Mouse (Mus musculus): Measurements from ENCODE around the gene Klkb1. TPM values are rescaled to one million over a fixed set of nuclear protein-coding genes. Genes with fewer than 3 reads are reported as not detected.

Klkb1 gene
- total and polyA plus RNA-seq, 3 experiments: not detected

- H3K79me2 ChIP-seq (ENCODE audit: control insufficient read depth, insufficient read depth, low read length, poor library complexity): no peaks in the 10 kb centered on the region
- no peak overlapping the region for H3K27ac ChIP-seq (ENCODE audit: control insufficient read depth, low read depth, low read length)
- no peaks in the 10 kb centered on the region for H3K36me3 ChIP-seq (ENCODE audit: control insufficient read depth in 1 of 2, insufficient read depth in 2 of 2, low read length in 2 of 2)
- H3K4me3 ChIP-seq (ENCODE audit: control insufficient read depth in 1 of 2, insufficient read depth in 1 of 2, low read depth in 2 of 2, low read length in 2 of 2): no peak overlapping the region
- TF ChIP-seq TBP (IDR thresholded peaks at IDR 0.05; ENCODE audit: low read depth, low read length) (no peak), E2F4 (IDR thresholded peaks at IDR 0.05; ENCODE audit: borderline replicate concordance, low read depth, low read length) (no peak), ELF1 (IDR thresholded peaks at IDR 0.05; ENCODE audit: low read depth, low read length) (no peak), JUND (IDR thresholded peaks at IDR 0.05; ENCODE audit: low read depth, low read length) (no peak), POLR2A (IDR thresholded peaks at IDR 0.05; ENCODE audit: control insufficient read depth in 1 of 2, insufficient read depth in 1 of 2, low read depth in 1 of 2, low read length in 2 of 2, poor library complexity in 1 of 2) (no peak), CTCF (IDR thresholded peaks at IDR 0.05 in 2 of 3, conservative IDR thresholded peaks at IDR 0.05 in 1 of 3; ENCODE audit: control insufficient read depth in 1 of 3, insufficient read depth in 1 of 3, low read depth in 2 of 3, low read length in 3 of 3, poor library complexity in 1 of 3, severe bottlenecking in 1 of 3) (no peak), MYC (IDR thresholded peaks at IDR 0.05; ENCODE audit: low read depth, low read length) (no peak), MAZ (IDR thresholded peaks at IDR 0.05; ENCODE audit: low read depth, low read length) (no peak), BHLHE40 (IDR thresholded peaks at IDR 0.05; ENCODE audit: borderline replicate concordance, low read depth, low read length) (no peak), UBTF (IDR thresholded peaks at IDR 0.05; ENCODE audit: borderline replicate concordance, insufficient read depth, low read depth, low read length) (no peak), POLR2AphosphoS5 (IDR thresholded peaks at IDR 0.05; ENCODE audit: borderline replicate concordance, low read depth, low read length) (no peak), NELFE (IDR thresholded peaks at IDR 0.05; ENCODE audit: low read depth, low read length) (no peak), GABPA (IDR thresholded peaks at IDR 0.05; ENCODE audit: low read depth, low read length) (no peak), TAL1 (IDR thresholded peaks at IDR 0.05; ENCODE audit: low read length) (no peak), SIN3A (IDR thresholded peaks at IDR 0.05; ENCODE audit: low read length) (no peak), MYB (IDR thresholded peaks at IDR 0.05; ENCODE audit: low read depth, low read length) (no peak), TCF12 (IDR thresholded peaks at IDR 0.05; ENCODE audit: low read depth, low read length) (no peak), KAT2A (conservative IDR thresholded peaks at IDR 0.05; ENCODE audit: low read depth, low read length) (no peak)
- DNase-seq (ENCODE audit: low read depth, low spot score): no peak
- H3K27me3 ChIP-seq (ENCODE audit: control insufficient read depth in 1 of 2, insufficient read depth in 2 of 2, low read length in 2 of 2): no peaks in the 10 kb centered on the region
- no peak overlapping the region for H3K9ac ChIP-seq (ENCODE audit: control insufficient read depth, low read depth, low read length, poor library complexity, severe bottlenecking)
- H3K4me1 ChIP-seq (ENCODE audit: control insufficient read depth in 1 of 2, insufficient read depth in 2 of 2, low read length in 2 of 2): no peaks in the 10 kb centered on the region
- no peaks in the 10 kb centered on the region for H3K9me3 ChIP-seq (replicated peaks; ENCODE audit: insufficient read depth, low read length)
Observed at GRCm38 (mm10) chr8:45258421-45258820, 36.2 kb downstream of the Klkb1 start.

- H3K4me1 ChIP-seq (ENCODE audit: control insufficient read depth in 1 of 2, insufficient read depth in 2 of 2, low read length in 2 of 2): no peaks in the 10 kb centered on the region
- no peaks in the 10 kb centered on the region for H3K27me3 ChIP-seq (ENCODE audit: control insufficient read depth in 1 of 2, insufficient read depth in 2 of 2, low read length in 2 of 2)
- no peak overlapping the region for H3K27ac ChIP-seq (ENCODE audit: control insufficient read depth, low read depth, low read length)
- H3K9me3 ChIP-seq (replicated peaks; ENCODE audit: insufficient read depth, low read length): no peaks in the 10 kb centered on the region
- H3K4me3 ChIP-seq (ENCODE audit: control insufficient read depth in 1 of 2, insufficient read depth in 1 of 2, low read depth in 2 of 2, low read length in 2 of 2): no peak overlapping the region
- no peak for TF ChIP-seq KAT2A (conservative IDR thresholded peaks at IDR 0.05; ENCODE audit: low read depth, low read length)
- TF ChIP-seq MXI1 (IDR thresholded peaks at IDR 0.05; ENCODE audit: low read depth, low read length): no peak
- TF ChIP-seq SIN3A (IDR thresholded peaks at IDR 0.05; ENCODE audit: low read length): no peak
- TF ChIP-seq POLR2AphosphoS5 (IDR thresholded peaks at IDR 0.05; ENCODE audit: borderline replicate concordance, low read depth, low read length): no peak
- no peak for TF ChIP-seq ELF1 (IDR thresholded peaks at IDR 0.05; ENCODE audit: low read depth, low read length)
- no peak for TF ChIP-seq UBTF (IDR thresholded peaks at IDR 0.05; ENCODE audit: borderline replicate concordance, insufficient read depth, low read depth, low read length)
- no peak for TF ChIP-seq SMC3 (IDR thresholded peaks at IDR 0.05; ENCODE audit: low read depth, low read length)
- TF ChIP-seq RCOR1 (IDR thresholded peaks at IDR 0.05; ENCODE audit: low read depth, low read length): no peak
- no peak for TF ChIP-seq TAL1 (IDR thresholded peaks at IDR 0.05; ENCODE audit: low read length)
- no peak for TF ChIP-seq MAZ (IDR thresholded peaks at IDR 0.05; ENCODE audit: low read depth, low read length)
- no peak for TF ChIP-seq ZNF384 (IDR thresholded peaks at IDR 0.05; ENCODE audit: low read depth, low read length)
- TF ChIP-seq CHD2 (IDR thresholded peaks at IDR 0.05; ENCODE audit: low read length): no peak
- TF ChIP-seq POLR2A (IDR thresholded peaks at IDR 0.05; ENCODE audit: control insufficient read depth in 1 of 2, insufficient read depth in 1 of 2, low read depth in 1 of 2, low read length in 2 of 2, poor library complexity in 1 of 2): no peak
- TF ChIP-seq CTCF (IDR thresholded peaks at IDR 0.05 in 2 of 3, conservative IDR thresholded peaks at IDR 0.05 in 1 of 3; ENCODE audit: control insufficient read depth in 1 of 3, insufficient read depth in 1 of 3, low read depth in 2 of 3, low read length in 3 of 3, poor library complexity in 1 of 3, severe bottlenecking in 1 of 3): no peak
- no peak for DNase-seq (ENCODE audit: low read depth, low spot score)
- H3K36me3 ChIP-seq (ENCODE audit: control insufficient read depth in 1 of 2, insufficient read depth in 2 of 2, low read length in 2 of 2): no peaks in the 10 kb centered on the region
- H3K9ac ChIP-seq (ENCODE audit: control insufficient read depth, low read depth, low read length, poor library complexity, severe bottlenecking): no peak overlapping the region
- H3K79me2 ChIP-seq (ENCODE audit: control insufficient read depth, insufficient read depth, low read length, poor library complexity): no peaks in the 10 kb centered on the region
Observed at GRCm38 (mm10) chr8:45255040-45255439, 39.6 kb downstream of the Klkb1 start.
